Mouse (Mus musculus): ENCODE measurements around the gene Ndufa12. TPM values are rescaled to one million over a fixed set of nuclear protein-coding genes. Genes with fewer than 3 reads are reported as not detected.
A peak's percentile ranks its signal among the peaks of the same experiment; 100 is the strongest.

Gene Ndufa12
- 100 to 1,000 TPM; 627 to 629 TPM for total RNA-seq (2021)

DNA sequence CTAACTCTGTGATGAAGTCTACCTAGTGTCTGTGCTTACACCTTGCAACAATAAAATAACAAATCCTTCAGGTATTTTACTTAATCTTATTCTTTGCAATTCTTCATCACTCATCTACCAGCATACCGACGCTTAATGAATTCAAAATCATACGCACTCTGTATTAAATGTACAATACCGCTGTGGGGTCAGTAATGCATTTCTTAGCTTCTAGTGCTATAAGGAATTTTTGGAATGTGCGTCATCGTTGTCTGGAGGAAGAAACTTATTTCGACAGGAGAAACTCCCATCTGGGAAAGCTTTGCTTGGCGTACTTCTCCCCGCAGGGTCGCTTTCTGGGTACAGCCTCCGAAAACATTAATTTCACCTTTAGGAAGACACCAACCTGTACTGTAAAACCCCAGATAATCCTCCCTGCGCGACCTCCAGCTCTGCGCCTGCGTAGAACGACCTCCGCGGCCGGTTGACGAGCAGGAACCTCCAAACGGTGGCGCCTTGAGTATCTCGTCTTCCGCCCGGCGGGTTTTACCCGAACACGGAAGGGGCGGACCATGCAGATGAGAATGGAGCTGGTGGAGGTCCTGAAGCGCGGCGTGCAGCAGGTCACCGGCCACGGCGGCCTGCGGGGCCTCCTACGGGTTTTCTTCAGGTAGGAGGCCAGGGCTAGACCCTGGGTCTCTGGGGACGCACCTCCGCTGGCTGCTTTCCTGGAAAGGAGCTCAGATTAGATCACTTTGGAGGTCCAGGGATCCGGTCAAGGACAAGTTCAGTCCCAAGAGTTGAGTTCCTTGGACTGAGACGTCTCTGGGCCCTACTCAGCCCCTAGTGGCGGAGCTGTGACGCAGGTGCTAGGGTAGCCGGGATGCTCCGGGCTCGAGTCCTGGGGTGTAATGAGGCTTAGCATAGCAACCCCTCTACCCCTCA, at the start of gene Ndufa12:
Gene Ndufa12 (plus strand): TSS at position 239 of the 924 bp plus-strand sequence.
- intact Hi-C loops (cut with DNase I): no loop called here
- peak; percentile 97 to 99 for DNase-seq

DNA sequence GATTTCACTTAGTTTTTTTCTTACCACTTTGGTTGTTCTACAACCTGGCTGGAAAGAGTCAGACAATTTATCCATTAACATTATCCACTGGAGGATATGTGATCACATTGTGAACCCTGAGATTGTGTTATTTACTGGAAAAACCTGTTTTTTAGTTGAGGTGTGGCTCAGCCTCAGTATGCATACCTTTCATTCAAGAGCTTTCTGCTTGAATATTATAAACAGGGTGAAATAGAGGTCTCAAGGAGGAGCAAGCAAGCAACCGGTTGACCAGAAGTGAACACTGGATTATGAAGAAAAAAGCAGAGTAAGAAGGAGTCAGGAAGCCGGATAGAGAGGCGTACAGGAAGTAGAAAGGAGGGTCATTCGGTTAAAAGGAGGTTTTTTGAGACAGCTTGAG, 47.0 kb upstream of the Ndufa12 start:
- no peak for DNase-seq
- intact Hi-C loops (cut with DNase I): no loop called here

DNA sequence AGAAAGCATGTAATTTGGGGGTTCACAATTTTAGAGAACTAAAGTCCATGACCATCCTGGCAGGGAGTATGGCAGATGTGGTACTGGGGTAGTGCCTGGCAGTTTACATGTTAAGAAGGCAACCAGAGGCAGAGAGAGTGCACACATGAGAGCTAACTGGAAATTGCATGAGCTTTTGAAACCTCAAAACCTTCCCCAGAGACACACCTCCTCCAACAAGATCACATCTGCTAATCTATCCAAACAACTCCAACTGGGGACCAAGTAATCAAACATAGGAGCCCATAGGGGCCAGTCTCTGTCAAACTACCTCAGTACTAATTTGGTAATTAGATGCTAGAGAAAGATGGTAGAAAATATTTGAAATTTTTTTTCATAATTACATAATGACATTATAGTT, 44.7 kb upstream of the Ndufa12 start:
- no peak for DNase-seq
- intact Hi-C loops (cut with DNase I): no loop called here

DNA sequence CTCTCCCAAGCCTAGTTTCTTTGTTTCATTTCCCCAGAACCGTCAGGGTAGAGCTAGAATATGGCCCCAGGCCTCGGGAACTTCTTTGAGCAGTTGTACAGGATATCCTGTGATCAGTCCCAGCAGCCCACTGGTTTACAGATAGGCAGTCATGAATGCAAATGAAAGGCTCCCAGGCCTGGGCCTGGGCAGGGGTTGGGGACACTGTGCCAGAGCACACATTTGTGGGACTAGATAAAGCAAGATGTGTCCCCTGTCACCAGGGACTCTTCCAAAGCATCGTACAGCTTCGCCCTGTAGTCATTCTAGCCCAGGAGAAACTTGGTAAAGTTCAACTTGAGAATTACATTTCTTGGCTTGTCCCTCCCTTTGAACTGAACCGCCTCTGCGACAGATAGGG, 39.6 kb upstream of the Ndufa12 start:
- intact Hi-C loops (cut with DNase I): no loop called here
- no peak for DNase-seq

DNA sequence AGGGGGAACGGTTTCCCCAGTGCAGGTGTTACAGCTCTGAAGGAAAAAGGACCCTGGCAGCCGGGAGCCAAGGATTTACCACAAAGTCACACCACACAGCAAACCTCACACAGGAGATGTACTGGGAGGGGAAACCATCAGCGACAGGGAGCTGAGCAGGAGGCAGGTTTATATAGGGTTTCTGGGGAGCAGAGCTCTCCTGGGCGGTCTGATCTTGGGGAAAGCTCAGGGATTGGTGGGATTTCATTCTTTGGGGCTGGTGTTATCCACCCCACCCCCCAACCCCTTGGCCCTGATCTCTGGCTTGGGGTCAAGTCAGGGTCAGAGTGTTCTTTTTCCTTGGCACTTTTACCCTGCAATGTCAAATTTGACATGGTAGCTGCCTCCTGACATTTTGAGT, 39.1 kb upstream of the Ndufa12 start:
- DNase-seq: no peak
- intact Hi-C loops (cut with DNase I): no loop called here

DNA sequence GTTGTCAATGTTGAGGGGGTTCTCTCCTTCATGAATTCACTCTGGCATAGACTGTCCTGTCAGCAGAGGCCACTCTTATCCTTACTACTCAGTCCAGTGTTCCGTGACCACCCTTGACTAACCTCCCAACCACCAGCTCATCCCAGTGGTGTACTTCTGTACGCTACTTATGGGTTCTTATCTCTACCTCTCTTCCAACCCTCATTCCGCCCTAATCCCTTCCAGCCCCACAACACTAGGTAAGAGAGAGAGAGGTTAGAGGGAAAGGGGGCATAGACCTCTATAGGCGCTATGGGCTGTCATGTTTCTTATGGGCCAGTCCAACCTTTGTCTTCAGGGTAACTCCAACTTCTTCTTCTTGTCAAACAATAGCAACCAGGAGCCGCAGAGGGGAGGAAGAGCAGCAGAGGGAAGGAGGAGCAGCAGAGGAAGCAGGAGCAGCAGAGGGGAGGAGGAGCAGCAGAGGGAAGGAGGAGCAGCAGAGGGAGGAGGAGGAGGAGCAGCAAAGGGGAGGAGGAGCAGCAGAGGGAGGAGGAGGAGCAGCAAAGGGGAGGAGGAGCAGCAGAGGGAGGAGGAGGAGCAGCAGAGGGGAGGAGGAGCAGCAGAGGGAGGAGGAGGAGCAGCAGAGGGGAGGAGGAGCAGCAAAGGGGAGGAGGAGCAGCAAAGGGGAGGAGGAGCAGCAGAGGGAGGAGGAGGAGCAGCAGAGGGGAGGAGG, 37.3 kb upstream of the Ndufa12 start:
- no peak for DNase-seq
- intact Hi-C loops (cut with DNase I): no loop called here

DNA sequence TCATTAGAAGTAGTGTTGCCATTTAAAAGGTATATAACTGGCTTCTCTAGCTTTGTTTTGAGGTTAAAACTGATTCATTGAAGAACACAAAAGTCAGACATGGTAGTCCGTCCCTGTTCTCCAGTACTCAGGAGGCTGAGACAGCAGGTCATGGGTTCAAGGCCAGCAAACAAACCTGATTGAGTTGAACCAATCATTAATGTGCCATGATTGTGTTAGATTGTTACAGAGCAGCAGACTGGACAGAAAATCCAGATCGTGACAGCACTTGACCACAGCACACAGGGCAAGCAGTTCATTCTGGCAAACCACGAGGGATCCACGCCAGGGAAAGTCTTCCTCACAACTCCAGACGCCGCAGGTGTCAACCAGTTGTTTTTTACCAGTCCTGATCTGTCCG, 36.5 kb upstream of the Ndufa12 start:
- no peak for DNase-seq
- intact Hi-C loops (cut with DNase I): no loop called here

DNA sequence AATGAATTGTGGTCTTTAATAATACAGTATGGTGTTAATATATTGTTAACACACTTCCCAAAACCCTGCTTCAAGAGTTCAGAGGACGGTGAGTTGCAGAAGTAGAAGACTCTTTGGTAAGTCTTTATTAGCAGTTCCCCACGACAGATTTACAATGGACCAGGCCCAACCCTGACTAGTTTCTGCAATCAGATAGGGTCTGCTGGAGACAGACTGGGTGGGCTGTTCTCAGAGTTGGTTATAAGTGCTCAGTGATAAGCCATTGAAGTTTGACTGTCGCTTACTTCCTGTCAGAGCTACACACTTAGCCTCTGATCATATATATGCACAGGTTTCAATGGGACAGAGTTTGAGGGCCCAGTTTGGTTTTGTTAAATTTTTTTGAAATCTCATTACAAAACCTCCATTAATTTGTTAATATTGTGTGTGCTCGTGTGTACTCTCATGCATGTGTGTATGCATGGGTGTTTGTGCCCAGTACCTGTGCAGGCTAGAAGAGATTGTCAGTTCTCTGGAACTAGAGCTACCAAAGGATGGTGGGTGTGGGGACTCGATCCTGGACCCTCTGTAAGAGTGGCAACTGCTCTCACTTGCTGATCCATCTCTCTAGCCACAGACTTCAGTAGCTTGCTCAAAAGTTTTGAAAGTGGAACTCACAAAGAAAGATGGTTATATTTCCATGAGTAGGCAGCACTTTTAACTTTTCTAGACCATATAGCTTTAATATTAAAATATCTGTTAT, 34.2 kb upstream of the Ndufa12 start:
- intact Hi-C loops (cut with DNase I): no loop called here
- DNase-seq: no peak

DNA sequence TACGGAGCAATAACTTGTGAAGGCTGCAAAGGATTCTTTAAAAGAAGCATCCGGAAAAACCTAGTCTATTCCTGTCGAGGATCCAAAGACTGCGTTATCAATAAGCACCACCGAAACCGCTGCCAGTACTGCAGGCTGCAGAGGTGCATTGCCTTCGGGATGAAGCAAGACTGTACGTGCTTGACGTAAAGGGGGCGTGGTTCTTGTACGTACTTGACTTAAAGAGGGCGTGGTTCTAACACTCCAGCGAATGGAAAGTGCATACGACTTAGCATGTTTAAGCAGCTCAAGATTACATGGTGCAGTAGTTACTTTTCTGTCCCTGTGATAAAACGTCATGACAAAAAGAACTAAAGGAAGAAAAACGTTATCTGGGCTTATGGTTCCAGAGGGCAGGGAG, 33.1 kb upstream of the Ndufa12 start:
- intact Hi-C loops (cut with DNase I): no loop called here
- DNase-seq: no peak

DNA sequence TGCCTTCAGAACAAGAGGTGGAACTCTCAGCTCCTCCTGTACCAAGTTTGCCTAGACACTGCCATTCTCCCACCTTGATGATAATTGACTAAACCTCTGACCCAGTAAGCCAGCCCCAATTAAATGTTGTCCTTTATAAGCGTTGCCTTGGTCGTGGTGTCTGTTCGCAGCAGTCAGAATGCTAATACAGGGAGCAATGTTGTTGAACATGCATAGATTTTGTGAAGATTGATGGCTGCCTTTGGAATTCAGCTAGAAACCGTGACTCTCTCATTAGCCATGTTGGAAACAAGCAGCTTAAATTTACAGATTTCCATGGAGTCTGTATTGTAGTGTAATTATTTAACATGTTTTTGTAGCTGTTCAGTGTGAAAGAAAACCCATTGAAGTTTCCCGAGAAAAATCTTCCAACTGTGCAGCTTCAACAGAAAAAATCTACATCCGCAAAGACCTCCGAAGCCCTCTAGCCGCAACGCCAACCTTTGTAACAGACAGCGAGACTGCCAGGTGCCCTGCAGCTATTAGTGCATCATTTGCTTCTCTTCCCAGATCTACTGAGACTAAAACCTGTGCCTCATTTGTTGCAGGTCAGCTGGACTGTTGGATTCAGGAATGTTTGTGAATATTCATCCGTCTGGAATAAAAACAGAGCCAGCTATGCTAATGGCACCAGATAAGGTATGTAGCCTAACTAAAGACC, 31.3 kb upstream of the Ndufa12 start:
- intact Hi-C loops (cut with DNase I): no loop called here
- DNase-seq: no peak

DNA sequence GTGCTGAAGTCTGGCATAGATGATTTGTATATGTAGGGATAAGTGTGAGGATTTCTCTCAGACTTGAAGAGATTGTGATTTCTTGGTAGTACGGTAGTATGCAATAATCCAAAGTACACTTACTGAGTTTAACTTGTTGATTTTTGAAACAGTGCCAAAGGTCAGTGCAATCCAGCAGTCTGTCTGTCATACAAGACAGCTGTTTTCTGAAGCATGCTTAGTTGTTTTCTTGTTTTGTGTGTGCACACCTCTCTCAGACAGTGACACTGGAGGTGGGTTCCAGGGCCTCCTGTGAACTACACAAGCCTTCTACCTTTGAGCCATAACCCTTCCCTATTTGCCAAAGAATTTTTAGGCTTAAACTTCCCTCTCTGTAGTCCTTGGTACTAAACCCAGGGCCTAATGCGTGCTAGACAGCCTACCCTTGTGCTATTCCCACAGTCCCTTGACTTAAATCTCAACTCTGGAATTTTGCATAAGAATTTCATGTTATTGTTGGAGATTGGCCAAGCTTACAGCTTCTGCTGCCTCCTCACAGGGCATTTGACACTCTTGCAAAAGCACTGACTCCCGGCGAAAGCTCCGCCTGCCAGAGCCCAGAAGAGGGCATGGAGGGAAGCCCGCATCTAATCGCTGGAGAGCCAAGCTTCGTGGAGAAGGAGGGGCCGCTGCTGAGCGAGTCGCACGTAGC, 26.9 kb upstream of the Ndufa12 start:
- intact Hi-C loops (cut with DNase I): no loop called here

DNA sequence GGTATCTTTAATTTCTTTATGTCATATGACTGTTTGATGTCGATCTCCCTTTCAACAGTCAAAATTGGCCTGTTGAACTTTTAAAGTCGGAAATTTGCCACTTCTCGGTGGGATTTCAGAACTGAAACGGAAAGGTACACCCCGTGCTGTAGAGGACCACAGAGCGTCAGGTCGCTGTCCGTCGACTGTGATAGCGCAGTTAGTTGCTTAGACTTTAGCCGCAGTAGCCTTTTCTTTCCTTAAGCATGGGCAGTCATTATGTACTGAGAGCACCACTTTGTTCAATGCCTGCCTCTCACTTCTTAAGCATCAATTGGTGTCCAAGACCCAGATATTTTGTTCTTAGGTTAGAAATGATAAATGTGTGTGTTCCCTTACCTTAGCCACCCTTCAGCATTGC, 26.4 kb upstream of the Ndufa12 start:
- intact Hi-C loops (cut with DNase I): no loop called here
- no peak for DNase-seq

More for the DNA sequence above, 26.9 kb upstream of the Ndufa12 start:
- DNase-seq: no peak

DNA sequence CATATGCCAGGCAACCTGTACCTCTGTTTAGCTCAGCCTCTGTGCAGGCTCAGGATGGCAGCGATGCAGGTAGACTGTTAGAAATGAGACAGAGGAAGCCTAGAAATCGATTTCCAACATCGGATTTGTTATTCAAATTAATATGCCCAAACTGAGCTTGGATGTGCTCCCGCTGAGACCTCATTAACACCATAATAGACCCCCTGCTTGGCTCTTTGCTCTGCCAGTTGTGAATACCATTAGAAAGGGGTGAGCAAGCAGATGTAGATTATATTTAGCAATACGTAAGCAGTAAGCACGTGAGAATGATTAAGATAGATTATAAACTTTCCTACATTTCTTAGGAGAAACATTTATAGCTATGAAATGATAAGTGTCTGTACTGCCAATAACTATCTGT, 25.8 kb upstream of the Ndufa12 start:
- intact Hi-C loops (cut with DNase I): no loop called here
- no peak for DNase-seq

DNA sequence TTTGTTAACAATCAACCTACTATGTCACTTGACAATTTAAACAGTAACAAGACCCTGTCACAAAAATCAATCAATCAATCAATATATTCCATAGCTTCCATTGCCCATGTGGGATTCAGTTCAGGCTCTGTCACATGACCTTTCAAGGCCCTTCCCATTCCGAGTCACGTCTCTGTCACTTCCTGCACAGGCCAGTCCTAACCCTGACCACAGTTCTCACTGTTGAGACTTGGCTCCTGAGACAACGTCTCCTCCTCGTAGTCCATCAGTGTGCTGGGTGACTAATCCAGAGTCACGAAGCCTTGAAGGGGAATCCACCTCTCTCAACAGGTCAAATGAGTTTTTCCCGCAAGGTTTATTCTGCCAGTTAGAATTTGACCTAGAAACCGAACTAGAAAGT, 23.9 kb upstream of the Ndufa12 start:
- intact Hi-C loops (cut with DNase I): no loop called here
- DNase-seq: no peak

DNA sequence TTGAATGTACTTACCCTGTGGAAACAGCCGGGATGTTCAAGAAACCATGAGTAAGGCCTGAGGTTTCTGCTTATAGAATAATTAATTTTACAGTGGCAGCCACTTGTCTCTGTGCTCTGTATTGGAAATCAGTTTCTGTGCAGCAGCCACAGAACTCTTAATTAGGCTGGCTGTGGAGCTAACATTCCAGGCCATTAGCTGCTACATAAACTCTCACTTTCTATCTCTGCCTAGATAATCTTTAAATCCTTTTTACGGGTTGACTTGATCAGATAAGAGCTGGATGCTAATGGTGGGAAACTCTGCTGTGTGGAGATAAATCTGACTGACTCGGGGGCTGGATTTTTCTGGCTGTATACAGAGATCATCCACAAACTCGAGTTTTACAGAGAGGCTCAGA, 15.3 kb upstream of the Ndufa12 start:
- intact Hi-C loops (cut with DNase I): no loop called here
- no peak for DNase-seq

DNA sequence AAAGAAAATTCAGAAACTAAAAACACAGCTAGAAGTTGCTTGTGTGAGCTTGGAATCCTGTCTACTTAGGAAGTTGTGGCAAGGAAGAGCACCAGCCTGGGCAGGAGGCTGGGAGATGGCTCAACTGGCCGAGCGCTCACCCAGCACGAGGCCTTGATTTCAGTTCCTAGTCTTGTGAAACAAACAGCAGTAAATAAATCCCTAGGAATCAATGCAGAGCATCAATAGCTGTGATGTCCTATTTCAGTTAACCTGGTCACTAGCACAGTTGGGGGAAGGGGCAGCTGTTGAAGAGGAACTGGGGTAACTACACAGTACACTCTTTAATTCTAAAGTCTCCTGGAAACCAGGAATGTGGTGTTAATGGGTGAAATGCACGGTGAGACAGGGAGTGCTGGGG, 6.5 kb downstream of the Ndufa12 start:
- intact Hi-C loops (cut with DNase I): no loop called here

DNA sequence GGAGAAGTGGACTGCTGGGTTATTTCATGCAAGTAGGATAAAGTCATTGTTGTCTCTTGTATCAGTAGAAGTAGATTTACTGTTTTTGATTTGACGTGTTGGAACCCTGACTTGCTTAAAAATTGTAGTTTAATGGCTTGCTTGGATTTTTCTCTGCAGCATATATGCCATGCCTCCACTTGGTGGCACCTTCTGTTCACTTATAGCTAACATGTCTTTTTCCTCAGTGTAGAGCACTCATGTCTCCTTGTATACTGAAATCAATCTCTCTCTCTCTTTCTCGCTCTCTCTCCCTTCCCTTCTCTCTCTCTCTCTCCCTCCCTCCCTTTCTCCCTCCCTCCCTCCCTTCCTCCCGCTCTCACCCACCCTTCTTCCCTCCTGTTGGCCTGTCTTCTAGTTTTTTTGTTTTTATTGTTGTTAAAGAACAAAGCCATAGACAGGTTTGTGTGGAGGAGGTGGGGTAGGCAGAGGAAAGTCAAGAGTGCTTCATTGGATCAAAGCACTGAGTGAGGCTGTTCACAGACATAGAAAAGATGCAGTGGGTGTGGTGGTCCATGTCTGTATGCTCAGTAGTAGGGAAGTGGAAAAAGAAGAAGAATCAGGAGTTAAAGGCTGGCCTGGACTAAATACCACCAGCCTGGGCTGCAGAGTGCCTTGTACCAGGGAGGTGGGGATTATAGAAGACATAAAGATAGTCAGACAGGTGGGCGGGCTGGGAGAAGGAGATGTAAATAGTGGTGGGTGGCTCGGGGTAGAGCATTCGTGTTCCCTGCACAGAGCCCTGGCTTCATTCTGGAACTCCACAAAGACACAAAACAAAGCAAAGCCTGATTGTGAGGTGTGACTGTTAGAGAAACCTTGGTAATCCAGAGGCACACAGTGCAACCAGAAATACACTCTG, 12.4 kb downstream of the Ndufa12 start:
- intact Hi-C loops (cut with DNase I): no loop called here
- DNase-seq: peak in 1 of 2 experiments; percentile 17

More for the DNA sequence above, 6.5 kb downstream of the Ndufa12 start:
- DNase-seq: no peak

DNA sequence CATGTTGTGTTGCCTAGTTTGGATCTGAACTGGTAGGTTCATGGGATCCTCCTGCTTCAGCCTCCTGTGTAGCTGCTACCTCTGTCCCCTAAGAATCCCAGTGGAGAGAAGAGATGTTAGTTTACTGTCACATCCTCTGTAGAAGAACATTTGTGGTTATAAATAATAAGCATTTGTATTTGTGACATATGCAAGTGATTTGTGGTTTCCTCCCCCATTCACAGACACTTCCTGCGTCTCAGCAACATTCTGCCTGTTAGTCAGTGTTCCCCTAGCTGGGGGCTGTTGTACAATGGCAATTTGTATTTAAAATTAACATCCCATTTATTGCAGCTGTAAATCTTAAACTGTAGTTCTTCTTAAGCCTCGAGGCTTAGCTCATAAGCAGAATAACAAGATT, 13.2 kb downstream of the Ndufa12 start:
- intact Hi-C loops (cut with DNase I): no loop called here

More for the DNA sequence above, 13.2 kb downstream of the Ndufa12 start:
- DNase-seq: no peak
